8 mouse cellular contexts compared by ENCODE assay signal in the genomic region with DNA sequence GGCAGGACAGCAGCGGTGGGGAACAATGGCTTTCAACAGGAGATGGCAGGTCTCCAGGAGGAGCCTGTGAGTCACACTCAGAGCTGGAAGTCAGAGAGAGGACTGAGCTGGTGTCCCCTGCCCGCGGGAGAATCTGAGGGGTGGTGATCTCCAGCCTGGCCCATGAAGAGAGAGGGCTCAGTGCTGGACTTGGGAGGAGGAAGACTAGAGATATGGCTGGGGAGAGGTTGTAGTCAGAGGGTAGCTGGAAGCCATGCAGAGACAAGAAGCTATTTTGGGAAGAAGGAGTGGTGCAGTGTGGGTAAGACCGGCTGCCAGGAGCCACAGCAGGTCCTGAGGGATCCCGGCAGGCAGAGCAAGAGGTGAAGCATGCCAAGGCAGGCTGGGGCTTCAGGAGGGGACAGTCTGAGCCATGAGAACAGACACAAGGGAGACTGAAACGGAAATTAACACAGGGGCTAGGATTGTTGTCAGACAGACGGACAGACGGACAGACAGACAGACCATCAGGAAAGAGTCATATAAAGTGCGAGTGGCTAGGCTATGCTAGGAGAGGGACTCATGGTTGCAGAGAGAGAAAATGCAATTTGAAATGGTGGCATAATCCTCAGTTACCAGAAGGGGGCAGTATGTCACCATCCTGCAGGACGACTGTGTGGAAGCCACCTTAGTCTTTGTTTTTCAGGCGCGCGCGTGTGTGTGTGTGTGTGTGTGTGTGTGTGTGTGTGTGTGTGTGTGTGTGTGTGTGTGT. TPM values are rescaled to one million over a fixed set of nuclear protein-coding genes. Genes with fewer than 3 reads are reported as not detected.
DNase-seq lines count a peak whose midpoint lies in the region; ATAC-seq and TF ChIP-seq lines count a peak whose summit lies in the region.

No protein-coding gene starts in this region.

- no peaks in the 10 kb centered on the region for H3K4me1 ChIP-seq in lung, adult 2 months (ENCODE audit: control insufficient read depth, insufficient read depth, low read length)
- H3K4me1 ChIP-seq in heart, adult 2 months (ENCODE audit: control insufficient read depth, insufficient read depth, low read length) = peaks cover 10% of the 10 kb centered on the region
- H3K4me1 ChIP-seq in kidney, embryonic 15.5 days = peaks cover 4% of the 10 kb centered on the region; the same call in 1 of the 2 replicates
- peaks cover 42% of the 10 kb centered on the region for H3K4me1 ChIP-seq in megakaryocyte, embryonic 14.5 days

- peak; percentile 67 for TF ChIP-seq CTCF in lung, adult 2 months (IDR thresholded peaks at IDR 0.05; ENCODE audit: insufficient read depth, low read length)
- TF ChIP-seq CTCF in heart, adult 2 months (IDR thresholded peaks at IDR 0.05) = peak; percentile 71

- DNase-seq in lung, adult 2 months = no peak
- DNase-seq in lung, adult 18-20 months = no peak
- DNase-seq in ZHBTc4 (ENCODE audit: low read depth, low spot score) = peak; percentile 83
- peak; percentile 85 for DNase-seq in embryo, embryonic 10.5 days (ENCODE audit: low spot score)
- peak; percentile 71 to 83 for DNase-seq in heart, adult 2 months
- peak; percentile 61 for DNase-seq in thymus, postnatal 25 days

- intact Hi-C loops in heart, adult 2 months (cut with DNase I) = loop anchor here (1.0 kb wide), 2 partner anchors 46 to 71 kb away; no protein-coding TSS in a partner anchor

- no peak overlapping the region for H3K4me3 ChIP-seq in lung, adult 2 months (replicated peaks; ENCODE audit: extremely low read depth, low read depth, low read length)
- H3K4me3 ChIP-seq in heart, adult 2 months = peak overlapping the region; percentile 23; the same call in 1 of the 2 replicates
- no peak overlapping the region for H3K4me3 ChIP-seq in kidney, embryonic 15.5 days (replicated peaks)
- H3K4me3 ChIP-seq in megakaryocyte, embryonic 14.5 days (replicated peaks) = peak overlapping the region; percentile 81

- 13% methylated on average over 14 of the region's 14 CpGs for WGBS in lung, adult 2 months
- 2% methylated on average over 14 of the region's 14 CpGs for WGBS in heart, adult 2 months
- 24% methylated on average over 14 of the region's 14 CpGs for WGBS in kidney, embryonic 15.5 days

- peak overlapping the region; percentile 41 for H3K9ac ChIP-seq in heart, adult 2 months (ENCODE audit: low read depth, low read length)
- H3K9ac ChIP-seq in kidney, embryonic 15.5 days = no peak overlapping the region

- peak; percentile 47; the same call in 1 of the 2 replicates for TF ChIP-seq EP300 in heart, adult 2 months (IDR thresholded peaks at IDR 0.05; ENCODE audit: insufficient read depth, low read depth, low read length)

- H3K9me3 ChIP-seq in kidney, embryonic 15.5 days (replicated peaks) = no peaks in the 10 kb centered on the region
- H3K9me3 ChIP-seq in megakaryocyte, embryonic 14.5 days = no peaks in the 10 kb centered on the region

- H3K36me3 ChIP-seq in heart, adult 2 months (ENCODE audit: control insufficient read depth, insufficient read depth, low read length) = no peaks in the 10 kb centered on the region
- H3K36me3 ChIP-seq in kidney, embryonic 15.5 days = no peaks in the 10 kb centered on the region
- H3K36me3 ChIP-seq in megakaryocyte, embryonic 14.5 days (replicated peaks; ENCODE audit: low read length) = no peaks in the 10 kb centered on the region

- H3K27me3 ChIP-seq in heart, adult 2 months (ENCODE audit: control insufficient read depth, insufficient read depth, low read length) = no peaks in the 10 kb centered on the region
- H3K27me3 ChIP-seq in kidney, embryonic 15.5 days = no peaks in the 10 kb centered on the region
- peaks cover 48% of the 10 kb centered on the region for H3K27me3 ChIP-seq in megakaryocyte, embryonic 14.5 days (replicated peaks)

- ATAC-seq in kidney, embryonic 15.5 days (replicated peaks; ENCODE audit: low FRiP score) = 0 out of 2 replicates have a peak, but pooled peaks have one; percentile 58

- H3K27ac ChIP-seq in heart, adult 2 months = peak overlapping the region; percentile 89
- H3K27ac ChIP-seq in kidney, embryonic 15.5 days = no peak overlapping the region

- TF ChIP-seq POLR2A in lung, adult 2 months (IDR thresholded peaks at IDR 0.05; ENCODE audit: borderline replicate concordance, extremely low read depth, low read depth, low read length) = no peak
- TF ChIP-seq POLR2A in heart, adult 2 months (IDR thresholded peaks at IDR 0.05; ENCODE audit: insufficient read depth, low read depth, low read length) = peak; percentile 37; the same call in 1 of the 2 replicates

- no peak overlapping the region for H3K4me2 ChIP-seq in kidney, embryonic 15.5 days

- H3K79me2 ChIP-seq in heart, adult 2 months (replicated peaks; ENCODE audit: control insufficient read depth, insufficient read depth, low read length) = no peaks in the 10 kb centered on the region

RNA-seq across cellular contexts. Expression of a gene that starts 4.2 kb away (rescaled TPM):
- polyA plus RNA-seq in lung, adult 2 months (2012; rRNA removed) = 0.62 and 2.7 TPM in 2 replicates
- 100 to 1,000 TPM; 118 to 133 TPM for total RNA-seq in heart, adult 2 months (2021)
- 55.5 and 72.8 TPM in 2 replicates for polyA plus RNA-seq in heart, adult 2 months (2012; rRNA removed)
- 0.38 and 0.41 TPM in 2 replicates for polyA plus RNA-seq in kidney, embryonic 15.5 days (2015; fragmentation: Nextera tagmentation; extraction: Ambion mirVana)
- polyA plus RNA-seq in megakaryocyte, embryonic 14.5 days (2012; ENCODE audit: insufficient read depth, low replicate concordance) = not detected in 2 replicates

RNA-seq across cellular contexts. Expression of a gene that starts 42.1 kb away (rescaled TPM):
- 8.4 and 10.9 TPM in 2 replicates for polyA plus RNA-seq in lung, adult 2 months (2012; rRNA removed)
- total RNA-seq in heart, adult 2 months (2021) = 1 to 10 TPM; 1.2 to 3.7 TPM
- polyA plus RNA-seq in heart, adult 2 months (2012; rRNA removed) = 4.4 and 6.4 TPM in 2 replicates
- 6.6 and 7.3 TPM in 2 replicates for polyA plus RNA-seq in kidney, embryonic 15.5 days (2015; fragmentation: Nextera tagmentation; extraction: Ambion mirVana)
- polyA plus RNA-seq in megakaryocyte, embryonic 14.5 days (2012; ENCODE audit: insufficient read depth, low replicate concordance) = 0.73 TPM in 1 of 2 replicates, not detected in the other

RNA-seq across cellular contexts. Expression of a gene that starts 43.1 kb away (rescaled TPM):
- polyA plus RNA-seq in lung, adult 2 months (2012; rRNA removed) = 53.3 and 110 TPM in 2 replicates
- total RNA-seq in heart, adult 2 months (2021) = 10 to 100 TPM; 21.1 to 21.6 TPM
- 23.6 and 28.7 TPM in 2 replicates for polyA plus RNA-seq in heart, adult 2 months (2012; rRNA removed)
- 5.6 and 7.1 TPM in 2 replicates for polyA plus RNA-seq in kidney, embryonic 15.5 days (2015; fragmentation: Nextera tagmentation; extraction: Ambion mirVana)
- 10.6 and 25.7 TPM in 2 replicates for polyA plus RNA-seq in megakaryocyte, embryonic 14.5 days (2012; ENCODE audit: insufficient read depth, low replicate concordance)

Comparison
In these comparisons a context has a peak if more than half of its experiments do, and no peak if none do; other contexts are left out.
1. DNase-seq: peak in ZHBTc4 (single experiment), embryo, embryonic 10.5 days (single experiment), heart, adult 2 months (2 of 2) and thymus, postnatal 25 days (single experiment); none in lung, adult 2 months (single experiment) and lung, adult 18-20 months (0 of 2).
2. H3K4me3 ChIP-seq: peak in heart, adult 2 months (single experiment) and megakaryocyte, embryonic 14.5 days (single experiment); none in lung, adult 2 months (single experiment) and kidney, embryonic 15.5 days (single experiment).
3. RNA of a gene that starts 4.2 kb away (polyA plus RNA-seq): 55.5 to 72.8 TPM in heart, adult 2 months; 0.62 to 2.7 TPM in lung, adult 2 months, 0.38 to 0.41 TPM in kidney, embryonic 15.5 days and not detected in megakaryocyte, embryonic 14.5 days; every median in the first group is over 10 times any median in the second.